Mouse (Mus musculus) stomach, postnatal 0 days (tissue): ENCODE results near the gene Ssrp1.

Source experiments
- CTCF ChIP-seq: IDR thresholded peaks from 2 replicates; pipeline ENCODE4 v1.5.1; 2016; ENCODE audit warnings: antibody characterized with exemption, low read depth, mild to moderate bottlenecking, moderate library complexity
- EP300 ChIP-seq: optimal IDR thresholded peaks from 2 replicates; pipeline ENCODE3; 2016; ENCODE audit warnings: antibody characterized with exemption

DNA sequence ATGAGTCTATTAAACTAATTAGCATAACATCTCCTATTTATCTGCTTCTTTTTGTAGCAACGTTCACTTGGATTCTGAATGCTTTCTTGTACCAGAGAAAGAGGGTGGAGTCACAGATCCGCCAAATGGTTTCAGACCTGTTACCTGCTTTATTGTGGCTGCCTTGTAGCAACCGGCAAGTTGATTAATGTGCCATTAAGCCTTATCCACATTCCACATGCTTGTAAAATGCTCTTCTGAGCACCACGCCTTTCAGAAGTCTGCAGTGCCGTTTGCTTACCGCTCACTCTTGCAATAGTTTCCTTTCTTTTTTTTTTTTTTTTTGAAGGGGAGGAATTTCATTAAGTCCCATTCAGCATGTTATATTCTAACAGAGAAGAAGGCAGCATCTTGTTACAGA is 7.1 kb upstream of the Ssrp1 start:
- no peak for TF ChIP-seq CTCF
- TF ChIP-seq EP300 = no peak
